Mouse (Mus musculus): ENCODE data around the gene Dapk1. TPM values are rescaled to one million over a fixed set of nuclear protein-coding genes. Genes with fewer than 3 reads are reported as not detected.

Dapk1 gene
- polyA plus RNA-seq, 1 experiment from 2014 or later, result 10.1 TPM

GRCm38 (mm10) chr13:60743381-60744077, 141.8 kb downstream of the Dapk1 start:
- WGBS (ENCODE audit: insufficient replicate concordance), result 43% methylated on average over 13 of the region's 13 CpGs

GRCm38 (mm10) chr13:60744078-60744460, 142.3 kb downstream of the Dapk1 start:
- H3K36me3 ChIP-seq (replicated peaks; ENCODE audit: insufficient read depth, low read length), result peaks cover 35% of the 10 kb centered on the region
- peak overlapping the region; percentile 57 for H3K27ac ChIP-seq (ENCODE audit: low read depth)
- H3K4me2 ChIP-seq (ENCODE audit: low read depth, low read length), result peak overlapping the region; percentile 43; the same call in 1 of the 2 replicates
- DNase-seq, result peak; percentile 90
- H3K9me3 ChIP-seq (ENCODE audit: low read length), result no peaks in the 10 kb centered on the region
- 24% methylated on average over 7 of the region's 7 CpGs for WGBS (ENCODE audit: insufficient replicate concordance)
- no peak overlapping the region for H3K4me3 ChIP-seq (ENCODE audit: low read depth, low read length)
- TF ChIP-seq EP300 (IDR thresholded peaks at IDR 0.05; ENCODE audit: low read depth) (no peak), CTCF (IDR thresholded peaks at IDR 0.05; ENCODE audit: low read depth) (peak; percentile 95)
- peaks cover 11% of the 10 kb centered on the region for H3K4me1 ChIP-seq (ENCODE audit: insufficient read depth)
- no peak overlapping the region for H3K9ac ChIP-seq (replicated peaks)
- ATAC-seq, result peak; percentile 66
- H3K27me3 ChIP-seq (ENCODE audit: insufficient read depth, low read length), result no peaks in the 10 kb centered on the region

More at GRCm38 (mm10) chr13:60743381-60744077, 141.8 kb downstream of the Dapk1 start:
- Histone ChIP-seq H3K4me2 (ENCODE audit: low read depth, low read length) (peak overlapping the region; percentile 43), H3K27ac (ENCODE audit: low read depth) (peak overlapping the region; percentile 57), H3K9me3 (ENCODE audit: low read length) (no peaks in the 10 kb centered on the region), H3K9ac (replicated peaks) (no peak overlapping the region), H3K36me3 (replicated peaks; ENCODE audit: insufficient read depth, low read length) (peaks cover 31% of the 10 kb centered on the region), H3K27me3 (ENCODE audit: insufficient read depth, low read length) (no peaks in the 10 kb centered on the region), H3K4me3 (ENCODE audit: low read depth, low read length) (no peak overlapping the region), H3K4me1 (ENCODE audit: insufficient read depth) (peaks cover 11% of the 10 kb centered on the region)
- peak; percentile 58 for DNase-seq
- TF ChIP-seq EP300 (IDR thresholded peaks at IDR 0.05; ENCODE audit: low read depth) (peak; percentile 91), CTCF (IDR thresholded peaks at IDR 0.05; ENCODE audit: low read depth) (no peak)
- peak; percentile 64 for ATAC-seq

- WGBS (ENCODE audit: insufficient replicate concordance), result 57% methylated on average over 3 of the region's 3 CpGs
- no peak overlapping the region for H3K9ac ChIP-seq (replicated peaks)
- peaks cover 11% of the 10 kb centered on the region for H3K4me1 ChIP-seq (ENCODE audit: insufficient read depth)
Measured at GRCm38 (mm10) chr13:60744736-60745135, 143.0 kb downstream of the Dapk1 start.

GRCm38 (mm10) chr13:60745358-60745757, 143.6 kb downstream of the Dapk1 start:
- Histone ChIP-seq H3K9ac (replicated peaks) (no peak overlapping the region), H3K4me2 (ENCODE audit: low read depth, low read length) (peak overlapping the region; percentile 32)

More at GRCm38 (mm10) chr13:60744736-60745135, 143.0 kb downstream of the Dapk1 start:
- ATAC-seq (no peak), DNase-seq (no peak)
- no peaks in the 10 kb centered on the region for H3K9me3 ChIP-seq (ENCODE audit: low read length)
- no peaks in the 10 kb centered on the region for H3K27me3 ChIP-seq (ENCODE audit: insufficient read depth, low read length)
- H3K4me3 ChIP-seq (ENCODE audit: low read depth, low read length), result no peak overlapping the region
- peak overlapping the region; percentile 32 for H3K4me2 ChIP-seq (ENCODE audit: low read depth, low read length)
- H3K27ac ChIP-seq (ENCODE audit: low read depth), result 0 out of 2 replicates have a peak overlapping the region, but pooled peaks have one; percentile 18
- TF ChIP-seq CTCF (IDR thresholded peaks at IDR 0.05; ENCODE audit: low read depth) (no peak), EP300 (IDR thresholded peaks at IDR 0.05; ENCODE audit: low read depth) (no peak)
- H3K36me3 ChIP-seq (replicated peaks; ENCODE audit: insufficient read depth, low read length), result peaks cover 32% of the 10 kb centered on the region

GRCm38 (mm10) chr13:60746271-60746670, 144.5 kb downstream of the Dapk1 start:
- Histone ChIP-seq H3K27ac (ENCODE audit: low read depth) (no peak overlapping the region), H3K27me3 (ENCODE audit: insufficient read depth, low read length) (no peaks in the 10 kb centered on the region), H3K36me3 (replicated peaks; ENCODE audit: insufficient read depth, low read length) (peaks cover 33% of the 10 kb centered on the region), H3K4me3 (ENCODE audit: low read depth, low read length) (no peak overlapping the region), H3K4me1 (ENCODE audit: insufficient read depth) (peaks cover 11% of the 10 kb centered on the region), H3K9me3 (ENCODE audit: low read length) (no peaks in the 10 kb centered on the region), H3K9ac (replicated peaks) (no peak overlapping the region), H3K4me2 (ENCODE audit: low read depth, low read length) (no peak overlapping the region)
- TF ChIP-seq EP300 (IDR thresholded peaks at IDR 0.05; ENCODE audit: low read depth) (no peak), CTCF (IDR thresholded peaks at IDR 0.05; ENCODE audit: low read depth) (peak; percentile 92)
- no peak for ATAC-seq
- 36% methylated on average over 1 of the region's 1 CpGs for WGBS (ENCODE audit: insufficient replicate concordance)
- peak; percentile 53 for DNase-seq

More at GRCm38 (mm10) chr13:60745358-60745757, 143.6 kb downstream of the Dapk1 start:
- no peaks in the 10 kb centered on the region for H3K9me3 ChIP-seq (ENCODE audit: low read length)
- H3K27me3 ChIP-seq (ENCODE audit: insufficient read depth, low read length), result no peaks in the 10 kb centered on the region
- DNase-seq (no peak), ATAC-seq (peak; percentile 59)
- no peak for TF ChIP-seq CTCF (IDR thresholded peaks at IDR 0.05; ENCODE audit: low read depth)
- TF ChIP-seq EP300 (IDR thresholded peaks at IDR 0.05; ENCODE audit: low read depth), result peak; percentile 92
- H3K36me3 ChIP-seq (replicated peaks; ENCODE audit: insufficient read depth, low read length), result peaks cover 27% of the 10 kb centered on the region
- peaks cover 11% of the 10 kb centered on the region for H3K4me1 ChIP-seq (ENCODE audit: insufficient read depth)
- H3K4me3 ChIP-seq (ENCODE audit: low read depth, low read length), result no peak overlapping the region
- 63% methylated on average over 12 of the region's 12 CpGs for WGBS (ENCODE audit: insufficient replicate concordance)
- H3K27ac ChIP-seq (ENCODE audit: low read depth), result no peak overlapping the region

GRCm38 (mm10) chr13:60747201-60747600, 145.5 kb downstream of the Dapk1 start:
- Histone ChIP-seq H3K27me3 (ENCODE audit: insufficient read depth, low read length) (no peaks in the 10 kb centered on the region), H3K9ac (replicated peaks) (no peak overlapping the region), H3K4me2 (ENCODE audit: low read depth, low read length) (no peak overlapping the region), H3K27ac (ENCODE audit: low read depth) (no peak overlapping the region), H3K9me3 (ENCODE audit: low read length) (no peaks in the 10 kb centered on the region), H3K36me3 (replicated peaks; ENCODE audit: insufficient read depth, low read length) (peaks cover 35% of the 10 kb centered on the region), H3K4me3 (ENCODE audit: low read depth, low read length) (no peak overlapping the region), H3K4me1 (ENCODE audit: insufficient read depth) (peaks cover 11% of the 10 kb centered on the region)
- DNase-seq (no peak), ATAC-seq (no peak)
- 84% methylated on average over 1 of the region's 1 CpGs for WGBS (ENCODE audit: insufficient replicate concordance)
- no peak for TF ChIP-seq CTCF (IDR thresholded peaks at IDR 0.05; ENCODE audit: low read depth)
- no peak for TF ChIP-seq EP300 (IDR thresholded peaks at IDR 0.05; ENCODE audit: low read depth)
